Mouse (Mus musculus) stomach, embryonic 15.5 days (tissue): Measurements from ENCODE around the gene Plac8. TPM values are rescaled to one million over a fixed set of nuclear protein-coding genes. Genes with fewer than 3 reads are reported as not detected.

Experiments
- ATAC-seq: fragments of 200-750 bp; cut with Nextera tagmentation; 2 replicates; pipeline ENCODE4 v1.8.0; 2017; ENCODE audit warnings: low read depth, moderate number of reproducible peaks, moderate TSS enrichment; ENCODE audit not compliant: insufficient read depth, low FRiP score
- H3K27ac ChIP-seq: fragments of 300-500 bp; sonication (generic); 2 replicates; pipeline ENCODE4 v1.5.1; 2015; ENCODE audit warnings: mild to moderate bottlenecking, inconsistent platforms
- H3K27me3 ChIP-seq: fragments of 300-500 bp; sonication (generic); replicated peaks from 2 replicates; pipeline ENCODE4 v1.6.1; 2015; ENCODE audit warnings: inconsistent platforms
- H3K36me3 ChIP-seq: fragments of 300-500 bp; sonication (generic); 2 replicates; pipeline ENCODE4 v1.6.1; 2015; ENCODE audit warnings: inconsistent platforms
- H3K4me1 ChIP-seq: fragments of 300-500 bp; sonication (generic); 2 replicates; pipeline ENCODE4 v1.6.1; 2015; ENCODE audit warnings: inconsistent platforms
- H3K4me2 ChIP-seq: fragments of 300-500 bp; sonication (generic); 2 replicates; pipeline ENCODE4 v1.6.1; 2015; ENCODE audit warnings: mild to moderate bottlenecking, inconsistent platforms
- H3K4me3 ChIP-seq: fragments of 300-500 bp; sonication (generic); replicated peaks from 2 replicates; pipeline ENCODE4 v1.5.1; 2015; ENCODE audit warnings: inconsistent platforms
- H3K9ac ChIP-seq: fragments of 300-500 bp; sonication (generic); 2 replicates; pipeline ENCODE4 v1.6.1; 2015; ENCODE audit warnings: inconsistent platforms
- H3K9me3 ChIP-seq: fragments of 300-500 bp; sonication (generic); 2 replicates; pipeline ENCODE4 v1.6.1; 2016; ENCODE audit warnings: inconsistent platforms
- WGBS: fragments of 180-500 bp; shearing (Covaris S2); methylation state at CpG from one replicate; pipeline ENCODE4 v1.1.7; 2015; 5-methylcytosine and 5-hydroxymethylcytosine counted together
- polyA plus RNA-seq: library from polyadenylated mRNA; unstranded; fragments of >200 nt; fragmentation: Nextera tagmentation; extraction: Ambion mirVana; gene quantifications from 2 replicates; pipeline ENCODE4 v1.2.1, GENCODE M21; 2015

Plac8 gene
- 209 and 223 TPM in 2 replicates for polyA plus RNA-seq

GRCm38 (mm10) chr5:100572069-100572468 is at the start of gene Plac8:
Plac8 (minus strand) TSS chr5:100572245.
- WGBS = 24% methylated on average over 7 of the region's 7 CpGs

GRCm38 (mm10) chr5:100620952-100621351 is 48.9 kb upstream of the Plac8 start:
- no peak overlapping the region for H3K4me2 ChIP-seq
- H3K4me3 ChIP-seq = no peak overlapping the region
- H3K36me3 ChIP-seq = no peaks in the 10 kb centered on the region
- ATAC-seq = no peak
- H3K27me3 ChIP-seq = no peaks in the 10 kb centered on the region
- no peak overlapping the region for H3K27ac ChIP-seq
- no peaks in the 10 kb centered on the region for H3K9me3 ChIP-seq
- H3K4me1 ChIP-seq = no peaks in the 10 kb centered on the region
- 64% methylated on average over 9 of the region's 9 CpGs for WGBS
- H3K9ac ChIP-seq = no peak overlapping the region

More at GRCm38 (mm10) chr5:100572069-100572468, at the start of gene Plac8:
- peaks cover 8% of the 10 kb centered on the region; the same call in 1 of the 2 replicates for H3K4me1 ChIP-seq
- H3K36me3 ChIP-seq = no peaks in the 10 kb centered on the region
- no peak within 1 kb of the TSS for H3K9ac ChIP-seq
- ATAC-seq = peak; percentile 82
- peak within 1 kb of the TSS; percentile 31 for H3K4me3 ChIP-seq
- no peaks in the 10 kb centered on the region for H3K27me3 ChIP-seq
- H3K9me3 ChIP-seq = no peaks in the 10 kb centered on the region
- H3K4me2 ChIP-seq = peak within 1 kb of the TSS; percentile 41
- peak within 1 kb of the TSS; percentile 73 for H3K27ac ChIP-seq

GRCm38 (mm10) chr5:100619586-100620275 is 47.7 kb upstream of the Plac8 start:
- Histone ChIP-seq H3K9ac (no peak overlapping the region), H3K4me2 (no peak overlapping the region), H3K27ac (no peak overlapping the region), H3K36me3 (no peaks in the 10 kb centered on the region), H3K4me1 (no peaks in the 10 kb centered on the region), H3K27me3 (no peaks in the 10 kb centered on the region), H3K4me3 (no peak overlapping the region), H3K9me3 (no peaks in the 10 kb centered on the region)
- WGBS = 90% methylated on average over 15 of the region's 15 CpGs
- no peak for ATAC-seq

GRCm38 (mm10) chr5:100613896-100614768 is 42.1 kb upstream of the Plac8 start:
- Histone ChIP-seq H3K9me3 (no peaks in the 10 kb centered on the region), H3K9ac (no peak overlapping the region), H3K36me3 (no peaks in the 10 kb centered on the region), H3K4me3 (no peak overlapping the region), H3K27ac (no peak overlapping the region), H3K4me2 (no peak overlapping the region), H3K4me1 (no peaks in the 10 kb centered on the region), H3K27me3 (no peaks in the 10 kb centered on the region)
- ATAC-seq = no peak
- WGBS = 84% methylated on average over 17 of the region's 17 CpGs

GRCm38 (mm10) chr5:100607868-100608267 is 35.8 kb upstream of the Plac8 start:
- Histone ChIP-seq H3K4me1 (peaks cover 14% of the 10 kb centered on the region), H3K27ac (peak overlapping the region; percentile 82; the same call in 1 of the 2 replicates), H3K4me2 (no peak overlapping the region), H3K9me3 (no peaks in the 10 kb centered on the region), H3K27me3 (no peaks in the 10 kb centered on the region), H3K9ac (no peak overlapping the region), H3K4me3 (no peak overlapping the region), H3K36me3 (no peaks in the 10 kb centered on the region)
- no peak for ATAC-seq
- WGBS = 85% methylated on average over 9 of the region's 9 CpGs

- Histone ChIP-seq H3K4me1 (peaks cover 14% of the 10 kb centered on the region), H3K9me3 (no peaks in the 10 kb centered on the region), H3K27ac (peak overlapping the region; percentile 82), H3K9ac (no peak overlapping the region), H3K27me3 (no peaks in the 10 kb centered on the region), H3K36me3 (no peaks in the 10 kb centered on the region), H3K4me2 (no peak overlapping the region), H3K4me3 (no peak overlapping the region)
- peak; percentile 51 for ATAC-seq
- WGBS = 43% methylated on average over 4 of the region's 4 CpGs
Observed at GRCm38 (mm10) chr5:100607090-100607762, 35.2 kb upstream of the Plac8 start.

GRCm38 (mm10) chr5:100605828-100606229 is 33.8 kb upstream of the Plac8 start:
- no peak overlapping the region for H3K9ac ChIP-seq
- H3K4me1 ChIP-seq = peaks cover 14% of the 10 kb centered on the region
- H3K9me3 ChIP-seq = no peaks in the 10 kb centered on the region
- H3K27me3 ChIP-seq = no peaks in the 10 kb centered on the region
- peak overlapping the region; percentile 82 for H3K27ac ChIP-seq
- 17% methylated on average over 9 of the region's 9 CpGs for WGBS
- H3K4me3 ChIP-seq = no peak overlapping the region
- ATAC-seq = peak; percentile 69; the same call in 1 of the 2 replicates
- H3K36me3 ChIP-seq = no peaks in the 10 kb centered on the region
- H3K4me2 ChIP-seq = peak overlapping the region; percentile 24

GRCm38 (mm10) chr5:100604061-100604460 is 32.0 kb upstream of the Plac8 start:
- 35% methylated on average over 4 of the region's 4 CpGs for WGBS
- Histone ChIP-seq H3K27me3 (no peaks in the 10 kb centered on the region), H3K4me2 (no peak overlapping the region), H3K27ac (0 out of 2 replicates have a peak overlapping the region, but pooled peaks have one; percentile 35), H3K4me3 (no peak overlapping the region), H3K4me1 (peaks cover 14% of the 10 kb centered on the region), H3K36me3 (no peaks in the 10 kb centered on the region), H3K9ac (no peak overlapping the region), H3K9me3 (no peaks in the 10 kb centered on the region)
- 0 out of 2 replicates have a peak, but pooled peaks have one; percentile 8 for ATAC-seq

GRCm38 (mm10) chr5:100601864-100602263 is 29.8 kb upstream of the Plac8 start:
- no peak overlapping the region for H3K4me3 ChIP-seq
- H3K36me3 ChIP-seq = no peaks in the 10 kb centered on the region
- ATAC-seq = no peak
- WGBS = 64% methylated on average over 2 of the region's 2 CpGs
- no peak overlapping the region for H3K4me2 ChIP-seq
- no peaks in the 10 kb centered on the region for H3K27me3 ChIP-seq
- H3K9me3 ChIP-seq = no peaks in the 10 kb centered on the region
- no peak overlapping the region for H3K9ac ChIP-seq
- H3K4me1 ChIP-seq = peaks cover 9% of the 10 kb centered on the region
- H3K27ac ChIP-seq = no peak overlapping the region

- Histone ChIP-seq H3K27ac (no peak overlapping the region), H3K9me3 (no peaks in the 10 kb centered on the region), H3K4me3 (no peak overlapping the region), H3K9ac (no peak overlapping the region), H3K4me1 (no peaks in the 10 kb centered on the region), H3K4me2 (no peak overlapping the region), H3K36me3 (no peaks in the 10 kb centered on the region), H3K27me3 (no peaks in the 10 kb centered on the region)
- no peak for ATAC-seq
- WGBS = 89% methylated on average over 9 of the region's 9 CpGs
Observed at GRCm38 (mm10) chr5:100598961-100599463, 27.0 kb upstream of the Plac8 start.

- no peaks in the 10 kb centered on the region for H3K36me3 ChIP-seq
- no peak overlapping the region for H3K4me3 ChIP-seq
- no peaks in the 10 kb centered on the region for H3K4me1 ChIP-seq
- no peak for ATAC-seq
- no peak overlapping the region; the same call in 1 of the 2 replicates for H3K4me2 ChIP-seq
- H3K27me3 ChIP-seq = no peaks in the 10 kb centered on the region
- no peak overlapping the region for H3K9ac ChIP-seq
- H3K9me3 ChIP-seq = no peaks in the 10 kb centered on the region
- peak overlapping the region; percentile 40 for H3K27ac ChIP-seq
- 58% methylated on average over 11 of the region's 11 CpGs for WGBS
Observed at GRCm38 (mm10) chr5:100597886-100598485, 25.9 kb upstream of the Plac8 start.
